Comparison of ENCODE assay signal across 8 mouse cellular contexts in genomic region chr13:51842191-51842590, GRCm38 (mm10). TPM values are rescaled to one million over a fixed set of nuclear protein-coding genes. Genes with fewer than 3 reads are reported as not detected.
DNase-seq lines count a peak whose midpoint lies in the region; ATAC-seq and TF ChIP-seq lines count a peak whose summit lies in the region.

No protein-coding gene starts in this region.

- no peak overlapping the region for H3K9ac ChIP-seq in hindbrain, postnatal 0 days (replicated peaks; ENCODE audit: low read length)
- no peak overlapping the region for H3K9ac ChIP-seq in embryonic facial prominence, embryonic 15.5 days
- peak overlapping the region; percentile 57 for H3K9ac ChIP-seq in liver, embryonic 14.5 days (replicated peaks)

- no peak for TF ChIP-seq EP300 in liver, embryonic 14.5 days (IDR thresholded peaks at IDR 0.05; ENCODE audit: low read depth)

- DNase-seq in hindbrain, embryonic 10.5 days (ENCODE audit: low spot score), result peak; percentile 46
- no peak for DNase-seq in hindbrain, postnatal 0 days (ENCODE audit: low spot score)
- DNase-seq in MN1 (ENCODE audit: low spot score), result peak; percentile 36
- no peak for DNase-seq in liver, embryonic 14.5 days (ENCODE audit: low read depth in 3 of 3, low spot score in 3 of 3)
- no peak for DNase-seq in cerebellum, postnatal 14 days
- DNase-seq in thymus, postnatal 14 days, result no peak
- DNase-seq in kidney, postnatal 36 days, result no peak

- H3K4me3 ChIP-seq in hindbrain, embryonic 10.5 days, result peak overlapping the region; percentile 32
- no peak overlapping the region for H3K4me3 ChIP-seq in hindbrain, postnatal 0 days (ENCODE audit: low read length)
- H3K4me3 ChIP-seq in embryonic facial prominence, embryonic 15.5 days (replicated peaks), result 0 out of 2 replicates have a peak overlapping the region, but pooled peaks have one; percentile 4
- peak overlapping the region; percentile 8 to 21; a peak in 2 of 4 replicates for H3K4me3 ChIP-seq in liver, embryonic 14.5 days (ENCODE audit: insufficient read depth in 1 of 2, low read depth in 2 of 2, low read length in 2 of 2)

- H3K27me3 ChIP-seq in hindbrain, embryonic 10.5 days (ENCODE audit: insufficient read depth, poor library complexity, severe bottlenecking), result peaks cover 81% of the 10 kb centered on the region
- H3K27me3 ChIP-seq in hindbrain, postnatal 0 days (ENCODE audit: insufficient read depth, low read length), result peaks cover 38% of the 10 kb centered on the region
- H3K27me3 ChIP-seq in embryonic facial prominence, embryonic 15.5 days, result peaks cover 17% of the 10 kb centered on the region
- no peaks in the 10 kb centered on the region for H3K27me3 ChIP-seq in liver, embryonic 14.5 days (ENCODE audit: control insufficient read depth, insufficient read depth, low read length)

- WGBS in hindbrain, embryonic 10.5 days, result 8% methylated on average over 5 of the region's 5 CpGs
- 15% methylated on average over 5 of the region's 5 CpGs for WGBS in hindbrain, postnatal 0 days
- WGBS in embryonic facial prominence, embryonic 15.5 days, result 8% methylated on average over 5 of the region's 5 CpGs
- 6% methylated on average over 5 of the region's 5 CpGs for WGBS in liver, embryonic 14.5 days (ENCODE audit: insufficient replicate concordance)

- H3K9me3 ChIP-seq in hindbrain, embryonic 10.5 days, result no peaks in the 10 kb centered on the region
- no peaks in the 10 kb centered on the region for H3K9me3 ChIP-seq in hindbrain, postnatal 0 days (ENCODE audit: low read length)
- H3K9me3 ChIP-seq in embryonic facial prominence, embryonic 15.5 days (replicated peaks), result no peaks in the 10 kb centered on the region
- no peaks in the 10 kb centered on the region for H3K9me3 ChIP-seq in liver, embryonic 14.5 days (ENCODE audit: control insufficient read depth, low read length)

- no peak overlapping the region for H3K4me2 ChIP-seq in hindbrain, postnatal 0 days (ENCODE audit: low read depth, low read length)
- peak overlapping the region; percentile 40 for H3K4me2 ChIP-seq in embryonic facial prominence, embryonic 15.5 days (replicated peaks)
- H3K4me2 ChIP-seq in liver, embryonic 14.5 days (ENCODE audit: low read depth), result peak overlapping the region; percentile 61

- no peak for TF ChIP-seq CTCF in hindbrain, postnatal 0 days (IDR thresholded peaks at IDR 0.05; ENCODE audit: low read depth)
- no peak for TF ChIP-seq CTCF in liver, embryonic 14.5 days (IDR thresholded peaks at IDR 0.05; ENCODE audit: low read depth)

- ATAC-seq in hindbrain, postnatal 0 days, result no peak
- no peak for ATAC-seq in embryonic facial prominence, embryonic 15.5 days (ENCODE audit: insufficient number of reproducible peaks, low FRiP score, low TSS enrichment, low read depth)
- no peak for ATAC-seq in liver, embryonic 14.5 days (ENCODE audit: insufficient read depth)

- no peaks in the 10 kb centered on the region for H3K36me3 ChIP-seq in hindbrain, embryonic 10.5 days
- H3K36me3 ChIP-seq in hindbrain, postnatal 0 days (ENCODE audit: insufficient read depth, low read length), result no peaks in the 10 kb centered on the region
- no peaks in the 10 kb centered on the region for H3K36me3 ChIP-seq in embryonic facial prominence, embryonic 15.5 days
- H3K36me3 ChIP-seq in liver, embryonic 14.5 days (replicated peaks; ENCODE audit: control insufficient read depth, insufficient read depth, low read depth), result no peaks in the 10 kb centered on the region

- peaks cover 62% of the 10 kb centered on the region for H3K4me1 ChIP-seq in hindbrain, embryonic 10.5 days (replicated peaks)
- 0 out of 2 replicates have a peak, but pooled peaks cover 3% of the 10 kb centered on the region for H3K4me1 ChIP-seq in hindbrain, postnatal 0 days (ENCODE audit: insufficient read depth, low read length)
- peaks cover 41% of the 10 kb centered on the region for H3K4me1 ChIP-seq in embryonic facial prominence, embryonic 15.5 days
- peaks cover 35 to 40% of the 10 kb centered on the region in 2 experiments for H3K4me1 ChIP-seq in liver, embryonic 14.5 days (replicated peaks; ENCODE audit: control insufficient read depth in 2 of 2, insufficient read depth in 2 of 2, low read length in 1 of 2)

- H3K27ac ChIP-seq in hindbrain, embryonic 10.5 days, result peak overlapping the region; percentile 81
- H3K27ac ChIP-seq in hindbrain, postnatal 0 days, result no peak overlapping the region
- no peak overlapping the region for H3K27ac ChIP-seq in embryonic facial prominence, embryonic 15.5 days (replicated peaks)
- H3K27ac ChIP-seq in liver, embryonic 14.5 days, result peak overlapping the region; percentile 66

RNA-seq across cellular contexts. Expression of gene Gadd45g, which starts 4.3 kb away (rescaled TPM):
- polyA plus RNA-seq in hindbrain, embryonic 10.5 days (2016; fragmentation: Nextera tagmentation; extraction: Ambion mirVana), result 184 and 214 TPM in 2 replicates
- total RNA-seq in hindbrain, postnatal 0 days (2014; rRNA removed), result 18.3 and 19.0 TPM in 2 replicates
- polyA plus RNA-seq in hindbrain, postnatal 0 days (2015; fragmentation: Nextera tagmentation; extraction: Ambion mirVana), result 38.6 and 43.3 TPM in 2 replicates
- 79.3 and 88.7 TPM in 2 replicates for polyA plus RNA-seq in embryonic facial prominence, embryonic 15.5 days (2015; fragmentation: Nextera tagmentation; extraction: Ambion mirVana)
- polyA plus RNA-seq in liver, embryonic 14.5 days (2012; rRNA removed), result 11.4 and 14.4 TPM in 2 replicates
- 12.7 and 14.5 TPM in 2 replicates for polyA plus RNA-seq in liver, embryonic 14.5 days (2014; fragmentation: Nextera tagmentation; extraction: Ambion mirVana)

RNA-seq across cellular contexts. Expression of gene Sema4d, which starts 48.6 kb away (rescaled TPM):
- 5.9 and 7.5 TPM in 2 replicates for polyA plus RNA-seq in hindbrain, embryonic 10.5 days (2016; fragmentation: Nextera tagmentation; extraction: Ambion mirVana)
- 19.7 and 33.1 TPM in 2 replicates for total RNA-seq in hindbrain, postnatal 0 days (2014; rRNA removed)
- 13.7 and 15.0 TPM in 2 replicates for polyA plus RNA-seq in hindbrain, postnatal 0 days (2015; fragmentation: Nextera tagmentation; extraction: Ambion mirVana)
- polyA plus RNA-seq in embryonic facial prominence, embryonic 15.5 days (2015; fragmentation: Nextera tagmentation; extraction: Ambion mirVana), result 9.4 and 11.1 TPM in 2 replicates
- 4.2 and 4.7 TPM in 2 replicates for polyA plus RNA-seq in liver, embryonic 14.5 days (2012; rRNA removed)
- polyA plus RNA-seq in liver, embryonic 14.5 days (2014; fragmentation: Nextera tagmentation; extraction: Ambion mirVana), result 4.6 and 6.1 TPM in 2 replicates

Comparison
In these comparisons a context has a peak if more than half of its experiments do, and no peak if none do; other contexts are left out.
1. DNase-seq: peak in hindbrain, embryonic 10.5 days (single experiment) and MN1 (single experiment); none in hindbrain, postnatal 0 days (single experiment), liver, embryonic 14.5 days (0 of 3), cerebellum, postnatal 14 days (0 of 2), thymus, postnatal 14 days (single experiment) and kidney, postnatal 36 days (0 of 2).
2. H3K27ac ChIP-seq: peak in hindbrain, embryonic 10.5 days (single experiment) and liver, embryonic 14.5 days (single experiment); none in hindbrain, postnatal 0 days (single experiment) and embryonic facial prominence, embryonic 15.5 days (single experiment).